Mouse (Mus musculus) adrenal gland, postnatal 4 days (tissue): ENCODE measurements around the gene Serpinb9b. TPM values are rescaled to one million over a fixed set of nuclear protein-coding genes. Genes with fewer than 3 reads are reported as not detected.

ENCODE experiments used
- total RNA-seq, 2 experiments: library from RNA; stranded (reverse); gene quantifications; 2 replicates each; pipeline ENCODE4 v1.2.3; 2021

Serpinb9b gene
- total RNA-seq, 2 experiments from 2014 or later: 0.08 TPM; not detected in 1

Other genes starting within 250 kb of the Serpinb9b start
- gene Mylk4, start 243.5 kb upstream of the Serpinb9b start, total RNA-seq: 1 to 10 TPM; 3.1 to 4.9 TPM
- 10 to 100 TPM; 44.9 TPM for gene Wrnip1, start 225.4 kb upstream of the Serpinb9b start, total RNA-seq
- not detected for gene D930007J09Rik, start 224.6 kb upstream of the Serpinb9b start, total RNA-seq
- gene Serpinb1a, start 176.2 kb upstream of the Serpinb9b start, total RNA-seq: 10 to 100 TPM; 32.7 to 41.3 TPM
- under 1 TPM in 1 of 2 experiments, not detected in 1; 0.31 TPM for gene Serpinb1c, start 129.2 kb upstream of the Serpinb9b start, total RNA-seq
- gene Serpinb6b, start 62.2 kb upstream of the Serpinb9b start, total RNA-seq: 10 to 100 TPM; 60.3 to 62.4 TPM
- 10 to 100 TPM; 18.3 to 18.7 TPM for gene Serpinb9, start 24.2 kb upstream of the Serpinb9b start, total RNA-seq
- gene Serpinb1b, start 51.2 kb downstream of the Serpinb9b start, total RNA-seq: under 1 TPM; 0.42 to 0.76 TPM
- not detected for gene Serpinb9c, start 132.3 kb downstream of the Serpinb9b start, total RNA-seq
- not detected for gene Serpinb9d, start 165.5 kb downstream of the Serpinb9b start, total RNA-seq
- gene Serpinb9e, start 222.2 kb downstream of the Serpinb9b start, total RNA-seq: not detected